Mouse (Mus musculus) layer of hippocampus, adult 11-12 months (tissue): ENCODE results near the gene Tex26.

Experiments used
- DNase-seq: peaks from one replicate; pipeline ENCODE4 v3.0.0; 2022; ENCODE audit warnings: low spot score

The Tex26 gene

DNA sequence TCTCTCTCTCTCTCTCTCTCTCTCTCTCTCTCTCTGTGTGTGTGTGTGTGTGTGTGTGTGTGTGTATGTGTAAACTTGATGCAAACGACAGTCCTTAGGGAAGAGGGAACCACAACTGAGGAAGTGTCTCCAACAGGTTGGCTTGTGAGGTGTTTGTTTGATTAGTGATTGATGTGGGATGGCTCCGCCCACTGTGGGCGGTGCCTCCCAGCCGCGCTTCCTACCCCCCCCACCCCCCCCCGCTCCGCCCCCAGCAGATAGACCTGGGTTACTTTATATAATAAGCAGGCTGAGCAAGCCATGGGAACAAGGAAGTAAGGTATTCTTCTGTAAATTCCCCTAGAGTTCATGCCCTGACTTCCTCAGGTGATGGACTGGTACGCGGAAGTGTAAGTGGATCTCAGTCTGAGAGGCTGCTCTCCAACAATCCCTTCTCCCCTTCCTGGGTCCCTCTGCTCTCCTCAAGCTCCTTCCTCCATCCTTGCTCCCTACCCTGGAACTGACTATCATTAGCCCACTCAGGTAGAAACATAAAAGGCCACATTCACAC is 5.2 kb upstream of the Tex26 start:
- no peak for DNase-seq

DNA sequence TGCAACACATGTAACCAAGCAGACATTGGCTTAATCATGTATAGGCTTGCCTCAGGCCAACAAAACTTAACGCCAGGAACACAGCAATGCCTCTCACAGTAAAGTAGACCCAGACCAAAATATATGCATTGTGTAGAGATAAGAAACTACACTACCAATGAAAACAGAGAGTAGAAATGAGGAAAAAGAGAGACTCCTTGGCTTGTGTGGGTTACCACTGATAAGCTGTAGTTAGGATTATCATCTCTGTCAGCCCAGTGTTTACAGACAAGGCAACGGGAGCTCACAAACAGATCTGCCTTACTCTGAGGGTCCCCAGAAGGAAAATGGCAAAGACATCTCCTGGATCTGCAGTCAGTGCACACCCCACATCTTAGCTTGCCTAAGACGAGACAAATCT is 2.9 kb upstream of the Tex26 start:
- no peak for DNase-seq

DNA sequence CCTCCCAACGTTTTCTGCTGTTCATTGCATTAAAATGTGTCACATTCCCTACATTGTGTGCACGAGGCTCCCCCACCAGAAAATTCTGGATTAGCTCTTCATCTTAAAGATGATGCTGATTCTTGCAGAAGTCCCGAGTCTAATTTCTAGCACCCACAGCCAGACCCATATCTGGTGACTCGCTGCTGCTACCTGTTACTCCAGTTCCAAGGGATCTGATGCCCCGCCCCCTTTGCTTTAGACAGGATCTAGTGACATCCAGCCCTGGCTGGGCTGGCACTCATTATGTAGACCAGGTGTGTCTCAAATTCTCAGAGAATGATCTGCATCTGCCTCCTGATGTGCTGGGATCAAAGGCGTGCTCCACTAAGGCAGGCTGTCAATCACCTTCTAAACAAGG is 2.3 kb upstream of the Tex26 start:
- no peak for DNase-seq

DNA sequence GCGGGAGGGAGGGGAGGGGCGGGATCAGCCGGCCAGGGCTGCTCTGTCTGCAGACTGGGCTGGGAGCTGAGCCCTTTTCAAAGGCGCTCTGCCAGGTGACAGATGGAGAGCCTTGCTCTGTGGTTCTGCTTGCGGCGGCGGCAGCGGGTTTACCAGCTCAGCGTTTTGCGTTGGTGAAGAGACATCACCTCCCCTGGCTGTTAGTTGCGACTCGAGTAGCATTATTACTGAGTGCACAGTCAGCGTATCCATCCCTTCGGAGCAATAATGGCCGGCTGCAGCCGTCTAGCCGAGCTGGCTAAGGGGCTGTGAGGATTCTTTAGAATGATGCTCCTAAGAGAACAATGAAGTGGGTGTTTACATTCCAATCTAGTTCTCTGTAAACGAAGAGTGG is 717 bp downstream of the Tex26 start:
- peak; percentile 74 for DNase-seq

- DNase-seq: no peak
Observed at GRCm38 (mm10) chr5:149441646-149442276, 2.3 kb downstream of the Tex26 start.

- DNase-seq: no peak
Observed at GRCm38 (mm10) chr5:149442277-149442660, 2.8 kb downstream of the Tex26 start.

- no peak for DNase-seq
Observed at GRCm38 (mm10) chr5:149444451-149444850, 5.0 kb downstream of the Tex26 start.

DNA sequence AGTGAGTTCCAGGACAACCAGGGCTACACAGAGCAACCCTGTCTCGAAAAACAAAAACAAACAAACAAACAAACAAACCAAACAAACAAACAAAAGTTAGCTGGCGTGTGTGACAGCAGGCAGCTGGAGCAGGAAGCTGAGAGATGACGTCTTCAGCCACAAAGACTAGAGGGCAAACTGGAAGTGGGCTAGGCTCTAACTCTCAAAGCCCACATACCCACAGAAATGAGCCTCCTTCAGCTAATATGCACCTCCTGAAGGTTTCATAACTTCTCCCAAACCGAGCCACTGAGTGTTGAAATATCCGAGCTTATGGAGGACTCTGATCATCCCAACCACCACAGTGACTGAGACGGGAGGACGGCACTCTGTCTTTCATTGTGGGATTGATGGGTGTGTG is 7.0 kb downstream of the Tex26 start:
- no peak for DNase-seq

GRCm38 (mm10) chr5:149447733-149448132 is 8.3 kb downstream of the Tex26 start:
- no peak for DNase-seq

DNA sequence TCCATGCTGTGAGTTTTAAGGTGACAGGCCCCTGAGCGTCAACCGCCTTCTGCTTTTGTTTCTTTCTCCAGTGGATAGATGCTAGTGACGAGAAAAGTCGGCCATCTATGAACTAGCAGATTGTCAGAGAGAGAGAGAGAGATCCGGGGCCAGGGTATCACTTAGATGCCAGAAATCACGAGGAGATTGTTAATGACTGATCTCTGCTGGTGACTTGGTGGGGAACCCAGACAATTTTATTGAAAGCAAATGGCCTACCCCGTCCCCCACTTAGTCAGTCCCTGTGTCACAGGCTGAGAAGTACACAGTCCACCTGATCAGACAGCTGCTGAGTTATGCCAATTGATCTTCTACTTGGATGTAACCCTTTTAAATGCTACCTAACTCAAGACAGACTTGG is 9.9 kb downstream of the Tex26 start:
- DNase-seq: no peak

- DNase-seq: no peak
Observed at GRCm38 (mm10) chr5:149451209-149451681, 11.8 kb downstream of the Tex26 start.

- peak; percentile 83 for DNase-seq
Observed at GRCm38 (mm10) chr5:149454281-149454680, 14.8 kb downstream of the Tex26 start.

DNA sequence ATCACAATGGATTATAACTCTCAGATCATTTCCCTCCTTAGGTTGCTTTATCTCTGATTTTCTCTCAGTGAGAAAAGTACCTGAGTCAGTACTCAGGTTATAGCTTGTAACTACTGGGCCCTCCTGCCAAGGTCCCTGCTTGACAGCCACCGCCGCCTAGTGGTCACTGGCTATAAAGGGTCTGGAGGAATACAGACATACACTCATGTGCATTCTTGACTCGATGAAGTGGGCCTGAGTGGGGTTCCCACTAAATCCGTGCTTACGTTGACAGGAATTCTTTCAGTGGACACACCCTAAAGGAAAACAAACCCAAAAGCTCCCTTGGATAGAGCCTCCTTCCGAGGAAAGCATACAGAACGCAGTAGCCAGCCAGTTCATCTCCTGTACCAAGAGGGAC is 17.1 kb downstream of the Tex26 start:
- DNase-seq: no peak

DNA sequence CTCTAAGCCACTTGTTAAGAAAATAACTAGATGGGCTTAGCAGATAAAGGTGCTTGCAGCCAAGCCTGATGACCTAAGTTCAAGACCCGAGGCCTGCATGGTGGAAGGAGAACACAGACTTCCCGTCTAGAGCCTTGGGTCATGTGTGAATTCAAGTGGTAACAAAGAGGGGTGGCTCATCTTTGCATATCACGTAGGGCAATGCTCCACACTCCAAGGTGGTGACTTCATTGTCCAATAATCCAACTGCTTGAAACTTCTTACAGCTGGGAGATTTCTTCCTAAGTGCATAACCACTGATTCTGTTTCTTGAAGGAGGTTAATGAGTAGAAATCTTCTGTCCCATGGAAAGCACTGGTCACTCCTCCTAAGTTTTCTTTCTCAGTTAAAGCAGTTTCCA is 22.6 kb downstream of the Tex26 start:
- DNase-seq: no peak

DNA sequence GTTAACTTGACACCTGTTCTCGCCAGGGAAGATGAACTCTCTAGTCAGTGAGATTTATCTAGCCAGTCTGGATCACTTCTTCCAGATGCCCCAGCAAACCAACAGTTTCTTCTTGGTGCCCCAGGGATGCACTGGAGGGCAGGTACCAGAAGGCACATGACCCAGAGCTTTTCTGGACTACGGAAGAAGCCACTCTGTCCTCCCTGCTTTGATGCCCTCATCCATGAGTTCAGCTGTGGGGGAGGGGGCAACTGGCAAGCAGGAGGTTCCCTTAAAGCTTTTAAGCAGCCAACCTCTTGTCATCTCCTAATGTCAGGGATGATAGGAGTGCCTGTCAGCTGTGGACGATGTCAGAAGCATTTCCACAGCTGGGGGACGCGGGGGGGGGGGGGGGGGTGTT is 25.8 kb downstream of the Tex26 start:
- DNase-seq: no peak

DNA sequence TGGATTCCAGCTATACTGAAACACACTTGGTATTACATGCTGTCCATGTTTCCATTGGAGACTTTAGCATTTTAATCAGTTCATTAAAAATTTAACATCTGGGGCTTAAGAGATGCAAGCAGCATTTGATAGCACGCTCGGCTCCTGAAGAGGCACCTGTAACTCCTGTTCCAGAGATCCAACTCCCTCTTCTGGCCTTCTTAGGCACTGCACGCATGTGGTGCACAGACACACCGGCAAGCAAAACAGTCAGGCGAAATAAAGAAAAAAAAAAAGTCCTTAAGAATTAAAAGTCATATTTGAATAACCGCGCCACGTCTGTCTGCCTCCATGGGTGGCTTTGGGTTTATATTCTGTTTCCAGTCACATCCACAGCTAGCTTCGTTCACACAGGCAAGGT is 34.7 kb downstream of the Tex26 start:
- DNase-seq: no peak

GRCm38 (mm10) chr5:149474701-149475468 is 35.4 kb downstream of the Tex26 start:
- no peak for DNase-seq

DNA sequence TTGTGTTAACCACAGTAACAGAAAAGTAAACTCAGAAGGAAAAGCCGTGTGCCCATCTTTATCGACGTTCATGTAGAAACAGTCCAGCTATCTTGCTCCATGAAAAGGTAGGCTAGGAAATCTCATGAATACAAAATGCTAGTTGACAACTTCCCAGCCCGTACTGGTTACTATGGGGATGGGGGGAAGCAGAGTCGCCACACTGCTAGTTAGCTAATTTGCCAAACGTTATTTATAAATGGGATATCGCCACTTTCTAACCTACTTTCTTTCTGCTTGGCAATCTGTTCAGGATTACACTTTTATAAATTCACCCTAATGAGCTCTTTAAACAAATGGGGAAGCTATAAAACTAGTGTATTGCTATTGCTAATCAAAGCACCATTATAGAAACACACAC is 42.5 kb downstream of the Tex26 start:
- DNase-seq: peak; percentile 41

- peak; percentile 21 for DNase-seq
Observed at GRCm38 (mm10) chr5:149483321-149484052, 44.0 kb downstream of the Tex26 start.

DNA sequence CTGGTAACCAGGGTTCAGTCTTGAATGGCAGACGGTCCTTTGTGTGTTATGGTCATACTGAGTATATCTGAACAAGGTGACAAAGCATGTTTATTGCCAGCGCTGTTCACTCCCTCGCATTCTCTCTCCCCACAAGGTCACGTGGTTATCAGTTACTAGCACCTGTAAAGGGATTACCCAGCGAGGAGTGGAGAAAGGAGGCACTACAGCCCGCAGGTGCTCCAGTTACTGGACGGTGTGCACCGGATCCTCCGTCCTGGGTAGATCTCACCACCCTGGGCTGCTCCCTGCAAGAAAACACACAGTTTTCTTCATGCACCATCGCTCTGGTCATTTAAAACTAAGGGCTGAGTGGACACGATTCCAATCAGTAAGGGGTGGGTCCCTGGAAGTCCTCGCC is 44.8 kb downstream of the Tex26 start:
- no peak for DNase-seq

GRCm38 (mm10) chr5:149485447-149485846 is 46.0 kb downstream of the Tex26 start:
- DNase-seq: no peak

- peak; percentile 19 for DNase-seq
Observed at GRCm38 (mm10) chr5:149488360-149489021, 49.0 kb downstream of the Tex26 start.
